Mouse (Mus musculus) stomach, postnatal 0 days (tissue): ENCODE measurements at regions not wholly inside any gene's neighbourhood (a gene's known extent, or its start where the extent isn't known, plus 50 kb on each side); places are given as distances from the start of the nearest gene placed in this dataset.

Source experiments
- CTCF ChIP-seq: IDR thresholded peaks from 2 replicates; pipeline ENCODE4 v1.5.1; 2016; ENCODE audit warnings: antibody characterized with exemption, low read depth, mild to moderate bottlenecking, moderate library complexity
- EP300 ChIP-seq: optimal IDR thresholded peaks from 2 replicates; pipeline ENCODE3; 2016; ENCODE audit warnings: antibody characterized with exemption

DNA sequence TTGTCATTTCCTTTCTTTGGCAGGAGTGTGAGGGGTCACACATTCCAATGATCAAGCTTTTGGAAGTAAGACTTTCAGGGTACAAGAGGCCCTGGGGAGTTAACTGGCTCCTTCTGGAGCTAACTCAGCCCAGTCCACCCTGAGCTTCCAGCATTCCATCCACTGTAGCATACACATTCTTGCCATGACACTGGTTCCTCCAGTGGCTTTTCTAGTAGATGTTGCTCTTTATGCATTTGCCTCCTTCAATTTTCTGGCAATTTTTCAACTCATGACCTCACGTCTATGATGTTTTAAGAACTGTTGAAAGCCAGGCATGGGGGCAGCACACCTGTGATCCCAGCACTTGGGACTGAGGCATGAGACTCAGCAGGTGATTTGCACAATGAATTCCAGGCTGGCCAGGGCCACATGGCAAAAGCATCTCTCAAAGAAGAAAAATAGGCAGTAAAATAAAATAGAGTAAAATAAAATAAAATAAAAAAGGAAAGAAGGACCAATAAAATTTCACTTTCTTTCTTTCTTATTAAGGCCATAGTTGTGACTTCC lies 113.0 kb downstream of the Plk2 start:
- TF ChIP-seq CTCF (no peak), EP300 (no peak)
